Mouse (Mus musculus) lung, adult 2 months (tissue): Measurements from ENCODE around the gene Lct.

Source experiments
- CTCF ChIP-seq: fragments of 200-500 bp; IDR thresholded peaks from 2 replicates; pipeline ENCODE4 v1.5.1; 2011; ENCODE audit warnings: mild to moderate bottlenecking, low read length, control low read depth; ENCODE audit not compliant: insufficient read depth
- POLR2A ChIP-seq: fragments of 200-500 bp; IDR thresholded peaks from 2 replicates; pipeline ENCODE4 v1.6.1; 2011; ENCODE audit warnings: low read depth, mild to moderate bottlenecking, control low read depth, low read length, borderline replicate concordance; ENCODE audit errors: extremely low read depth

DNA sequence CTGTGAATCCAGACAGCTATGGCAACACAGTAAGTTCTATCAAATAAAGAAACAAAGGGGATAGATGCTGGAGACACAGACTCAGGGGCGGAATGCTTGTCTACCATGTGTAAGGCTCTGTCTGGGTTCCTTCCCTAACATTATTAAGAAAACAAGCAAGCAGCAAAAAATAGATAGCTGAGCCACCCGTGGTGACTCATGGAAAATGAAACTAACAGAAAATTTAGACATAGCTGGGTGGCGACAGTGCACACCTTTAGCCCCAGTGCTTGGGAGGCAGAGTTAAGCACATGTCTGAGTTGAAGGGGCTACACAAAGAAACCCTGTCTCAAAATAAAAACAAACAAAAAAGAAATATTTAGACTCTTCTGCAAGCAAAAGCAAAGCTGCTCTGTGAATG, 29.3 kb upstream of the Lct start:
- TF ChIP-seq CTCF (no peak), POLR2A (no peak)
